Mouse (Mus musculus) embryonic facial prominence, embryonic 14.5 days (tissue): ENCODE measurements around the gene Serpina3a. TPM values are rescaled to one million over a fixed set of nuclear protein-coding genes. Genes with fewer than 3 reads are reported as not detected.

ENCODE experiments used
- ATAC-seq: fragments of 200-750 bp; cut with Nextera tagmentation; 2 replicates; pipeline ENCODE4 v1.8.0; 2017; ENCODE audit warnings: low read depth, moderate number of reproducible peaks, moderate TSS enrichment
- DNase-seq: peaks from one replicate; pipeline ENCODE4 v3.0.0-alpha.2; 2015; ENCODE audit warnings: low spot score
- H3K27ac ChIP-seq: fragments of 300-500 bp; sonication (generic); replicated peaks from 2 replicates; pipeline ENCODE4 v1.5.1; 2014; ENCODE audit warnings: low read depth, mild to moderate bottlenecking, low read length, moderate library complexity
- H3K27me3 ChIP-seq: fragments of 300-500 bp; sonication (generic); replicated peaks from 2 replicates; pipeline ENCODE4 v1.6.1; 2014; ENCODE audit warnings: low read length; ENCODE audit not compliant: control insufficient read depth, insufficient read depth
- H3K36me3 ChIP-seq: fragments of 300-500 bp; sonication (generic); 2 replicates; pipeline ENCODE4 v1.6.1; 2014; ENCODE audit warnings: low read length, mixed read lengths; ENCODE audit not compliant: control insufficient read depth, insufficient read depth
- H3K4me1 ChIP-seq: fragments of 300-500 bp; sonication (generic); 2 replicates; pipeline ENCODE4 v1.6.1; 2014; ENCODE audit warnings: antibody characterized with exemption, low read length; ENCODE audit not compliant: control insufficient read depth, insufficient read depth
- H3K4me2 ChIP-seq: fragments of 300-500 bp; sonication (generic); 2 replicates; pipeline ENCODE4 v1.6.1; 2014; ENCODE audit warnings: low read depth, mild to moderate bottlenecking, low read length, moderate library complexity, mixed read lengths
- H3K4me3 ChIP-seq: fragments of 300-500 bp; sonication (generic); 2 replicates; pipeline ENCODE4 v1.5.1; 2014; ENCODE audit warnings: low read depth, mild to moderate bottlenecking, low read length
- H3K9ac ChIP-seq: fragments of 300-500 bp; sonication (generic); 2 replicates; pipeline ENCODE4 v1.6.1; 2014; ENCODE audit warnings: low read depth, mild to moderate bottlenecking, low read length, moderate library complexity, mixed read lengths
- H3K9me3 ChIP-seq: fragments of 300-500 bp; sonication (generic); 2 replicates; pipeline ENCODE4 v1.6.1; 2016; ENCODE audit warnings: low read length; ENCODE audit not compliant: control insufficient read depth
- WGBS: fragments of 180-500 bp; shearing (Covaris S2); extraction: QIAGEN DNeasy Blood & Tissue Kit; methylation state at CpG from one replicate; pipeline ENCODE4 v1.1.7; 2014; 5-methylcytosine and 5-hydroxymethylcytosine counted together
- polyA plus RNA-seq: library from polyadenylated mRNA; unstranded; fragments of >200 nt; fragmentation: Nextera tagmentation; extraction: Ambion mirVana; gene quantifications from 2 replicates; pipeline ENCODE4 v1.2.1, GENCODE M21; 2014

Gene Serpina3a
- polyA plus RNA-seq, 1 experiment from 2014 or later = not detected

DNA sequence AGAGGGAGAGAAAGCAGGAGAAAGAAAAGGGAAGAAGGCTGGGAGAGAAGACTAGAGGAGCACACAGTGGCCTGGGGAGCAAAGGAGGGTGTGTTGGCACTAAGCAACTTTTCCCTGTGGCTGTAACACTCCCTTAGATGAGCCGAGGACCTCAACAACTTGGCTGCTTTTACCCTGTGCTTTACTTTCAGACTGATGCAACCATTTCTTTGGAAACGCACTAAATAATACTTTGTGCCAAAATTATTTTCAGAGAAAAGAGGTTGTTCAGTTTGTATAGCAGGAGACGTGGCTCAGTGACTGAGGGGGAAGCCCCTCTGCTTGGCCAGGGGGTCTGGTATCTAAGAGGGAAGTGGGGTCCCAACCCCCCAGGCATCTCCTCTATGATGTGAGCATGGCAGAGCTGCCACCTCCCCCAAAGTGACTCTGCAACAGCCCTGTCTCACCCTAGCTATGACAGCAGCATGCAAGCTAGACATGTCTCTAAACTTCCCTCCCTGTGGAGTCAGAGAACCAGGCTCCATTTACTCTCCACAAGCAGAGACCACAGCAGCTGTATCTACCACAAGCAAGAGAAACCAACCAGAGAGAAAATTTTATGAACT, 40.6 kb downstream of the Serpina3a start:
- no peak overlapping the region for H3K4me2 ChIP-seq
- no peaks in the 10 kb centered on the region for H3K9me3 ChIP-seq
- H3K27me3 ChIP-seq = no peaks in the 10 kb centered on the region
- H3K4me3 ChIP-seq = no peak overlapping the region
- WGBS = 83% methylated on average over 3 of the region's 3 CpGs
- H3K27ac ChIP-seq = no peak overlapping the region
- DNase-seq (no peak), ATAC-seq (no peak)
- H3K36me3 ChIP-seq = no peaks in the 10 kb centered on the region
- no peaks in the 10 kb centered on the region for H3K4me1 ChIP-seq
- H3K9ac ChIP-seq = no peak overlapping the region

DNA sequence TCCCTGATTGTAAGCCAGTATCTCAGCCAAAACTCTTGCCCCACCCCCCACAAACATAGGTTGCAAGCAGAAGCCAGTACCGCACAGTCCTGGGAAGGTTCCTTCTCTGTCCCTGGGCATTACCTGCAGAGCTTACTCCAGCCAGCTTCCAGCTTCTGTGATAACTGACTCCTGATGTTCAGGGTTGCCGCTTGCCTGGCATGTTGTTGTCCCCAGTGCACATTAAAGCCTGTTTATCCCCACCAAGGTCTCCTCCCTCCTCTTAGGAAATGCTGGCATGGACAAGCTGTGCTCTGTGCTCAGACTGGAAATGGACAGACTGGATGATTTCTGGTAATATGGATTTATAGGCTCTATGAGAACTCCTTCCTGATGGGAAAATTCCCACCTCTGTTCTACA, 41.1 kb downstream of the Serpina3a start, which contains the start of gene Serpina3c:
Gene Serpina3c (minus strand): TSS at position 215 of the 400 bp plus-strand sequence.
- Histone ChIP-seq H3K36me3 (no peaks in the 10 kb centered on the region), H3K4me2 (no peak within 1 kb of the TSS), H3K27ac (no peak within 1 kb of the TSS), H3K4me3 (no peak within 1 kb of the TSS), H3K9me3 (no peaks in the 10 kb centered on the region), H3K27me3 (no peaks in the 10 kb centered on the region), H3K9ac (no peak within 1 kb of the TSS), H3K4me1 (no peaks in the 10 kb centered on the region)
- 82% methylated on average over 2 of the region's 2 CpGs for WGBS
- DNase-seq (no peak), ATAC-seq (no peak)

Other genes with a start within 250 kb of the Serpina3a start
- gene Serpina1a, start 249.2 kb upstream of the Serpina3a start, polyA plus RNA-seq = 0.18 TPM in 1 of 2 replicates, not detected in the other
- not detected in 2 replicates for gene Serpina1c, start 207.8 kb upstream of the Serpina3a start, polyA plus RNA-seq
- not detected in 2 replicates for gene Serpina1e, start 153.7 kb upstream of the Serpina3a start, polyA plus RNA-seq
- gene Serpina11, start 122.8 kb upstream of the Serpina3a start, polyA plus RNA-seq = not detected in 2 replicates
- gene Serpina9, start 99.0 kb upstream of the Serpina3a start, polyA plus RNA-seq = 0.54 and 0.82 TPM in 2 replicates
- gene Serpina12, start 68.3 kb upstream of the Serpina3a start, polyA plus RNA-seq = 0.07 TPM in 1 of 2 replicates, not detected in the other
- gene Serpina5, start 11.6 kb upstream of the Serpina3a start, polyA plus RNA-seq = not detected in 2 replicates
- not detected in 2 replicates for gene Serpina3b, start 15.3 kb downstream of the Serpina3a start, polyA plus RNA-seq
- not detected in 2 replicates for gene Serpina3c, start 41.1 kb downstream of the Serpina3a start, polyA plus RNA-seq
- gene Serpina3f, start 101.8 kb downstream of the Serpina3a start, polyA plus RNA-seq = 0.09 and 0.13 TPM in 2 replicates
- 4.1 and 4.5 TPM in 2 replicates for gene Serpina3g, start 123.5 kb downstream of the Serpina3a start, polyA plus RNA-seq
- 0.35 and 1.7 TPM in 2 replicates for gene Serpina3i, start 150.4 kb downstream of the Serpina3a start, polyA plus RNA-seq
- 0.31 TPM in 1 of 2 replicates, not detected in the other for gene Serpina3j, start 201.8 kb downstream of the Serpina3a start, polyA plus RNA-seq
- gene Serpina3k, start 225.8 kb downstream of the Serpina3a start, polyA plus RNA-seq = not detected in 2 replicates
- gene Serpina3m, start 225.8 kb downstream of the Serpina3a start, polyA plus RNA-seq = not detected in 2 replicates